Comparison of ENCODE assay signal across 8 mouse cellular contexts in genomic region chr17:72938026-72938795, GRCm38 (mm10). TPM values are rescaled to one million over a fixed set of nuclear protein-coding genes. Genes with fewer than 3 reads are reported as not detected.
DNase-seq lines count a peak whose midpoint lies in the region; ATAC-seq lines count a peak whose summit lies in the region.
"Had no signal": no experiment of that assay in that cellular context is flagged by ENCODE, and none has a peak within 500 bp of the region (broad histone marks: within the 10 kb centered on the region; RNA-seq: fewer than 3 reads in every experiment).

No protein-coding gene starts in this region.

- H3K9me3 ChIP-seq in limb, embryonic 12.5 days, result no peaks in the 10 kb centered on the region; the same call in 1 of the 2 replicates
- no peaks in the 10 kb centered on the region for H3K9me3 ChIP-seq in limb, embryonic 10.5 days (replicated peaks)
- no peaks in the 10 kb centered on the region for H3K9me3 ChIP-seq in embryonic facial prominence, embryonic 14.5 days (ENCODE audit: control insufficient read depth, low read length)
- H3K9me3 ChIP-seq in liver, embryonic 12.5 days (replicated peaks), result no peaks in the 10 kb centered on the region
- H3K9me3 ChIP-seq in hindbrain, embryonic 10.5 days, result peaks cover 8% of the 10 kb centered on the region; the same call in 1 of the 2 replicates

- no peak for DNase-seq in limb, embryonic 10.5 days (ENCODE audit: low spot score)
- no peak for DNase-seq in embryonic facial prominence, embryonic 14.5 days (ENCODE audit: low spot score)
- peak; percentile 52 to 59 for DNase-seq in heart, adult 9 months (ENCODE audit: low spot score in 2 of 2)
- DNase-seq in retina, adult 2 months (ENCODE audit: low read depth, low spot score), result peak; percentile 86
- DNase-seq in hindbrain, embryonic 10.5 days (ENCODE audit: low spot score), result no peak

- no peak overlapping the region for H3K4me3 ChIP-seq in limb, embryonic 12.5 days (replicated peaks)
- H3K4me3 ChIP-seq in limb, embryonic 10.5 days, result no peak overlapping the region
- H3K4me3 ChIP-seq in embryonic facial prominence, embryonic 14.5 days (ENCODE audit: low read depth, low read length), result no peak overlapping the region
- no peak overlapping the region for H3K4me3 ChIP-seq in liver, embryonic 12.5 days
- H3K4me3 ChIP-seq in hindbrain, embryonic 10.5 days, result no peak overlapping the region
- H3K4me3 ChIP-seq: neural tube, embryonic 12.5 days had no signal

- WGBS in limb, embryonic 12.5 days, result 64% methylated on average over 11 of the region's 11 CpGs
- WGBS in limb, embryonic 10.5 days, result 81% methylated on average over 11 of the region's 11 CpGs
- 76% methylated on average over 11 of the region's 11 CpGs for WGBS in embryonic facial prominence, embryonic 14.5 days
- 70% methylated on average over 11 of the region's 11 CpGs for WGBS in liver, embryonic 12.5 days (ENCODE audit: insufficient replicate concordance)
- 93% methylated on average over 11 of the region's 11 CpGs for WGBS in hindbrain, embryonic 10.5 days

- peaks cover 42% of the 10 kb centered on the region for H3K4me1 ChIP-seq in limb, embryonic 12.5 days (replicated peaks)
- peaks cover 36% of the 10 kb centered on the region for H3K4me1 ChIP-seq in limb, embryonic 10.5 days
- peaks cover 6% of the 10 kb centered on the region for H3K4me1 ChIP-seq in embryonic facial prominence, embryonic 14.5 days (ENCODE audit: control insufficient read depth, insufficient read depth, low read length)
- peaks cover 33% of the 10 kb centered on the region for H3K4me1 ChIP-seq in liver, embryonic 12.5 days
- H3K4me1 ChIP-seq in hindbrain, embryonic 10.5 days (replicated peaks), result peaks cover 25% of the 10 kb centered on the region

- H3K27ac ChIP-seq in limb, embryonic 12.5 days, result 0 out of 2 replicates have a peak overlapping the region, but pooled peaks have one; percentile 4
- no peak overlapping the region for H3K27ac ChIP-seq in limb, embryonic 10.5 days
- no peak overlapping the region for H3K27ac ChIP-seq in embryonic facial prominence, embryonic 14.5 days (replicated peaks; ENCODE audit: low read depth, low read length)
- no peak overlapping the region for H3K27ac ChIP-seq in liver, embryonic 12.5 days
- no peak overlapping the region for H3K27ac ChIP-seq in hindbrain, embryonic 10.5 days
- H3K27ac ChIP-seq: neural tube, embryonic 12.5 days had no signal

- H3K4me2 ChIP-seq in limb, embryonic 12.5 days, result no peak overlapping the region
- no peak overlapping the region for H3K4me2 ChIP-seq in embryonic facial prominence, embryonic 14.5 days (ENCODE audit: low read depth, low read length)
- H3K4me2 ChIP-seq in liver, embryonic 12.5 days, result no peak overlapping the region
- H3K4me2 ChIP-seq: neural tube, embryonic 12.5 days had no signal

- H3K27me3 ChIP-seq in limb, embryonic 12.5 days, result no peaks in the 10 kb centered on the region
- no peaks in the 10 kb centered on the region for H3K27me3 ChIP-seq in limb, embryonic 10.5 days (ENCODE audit: low read depth, poor library complexity, severe bottlenecking)
- H3K27me3 ChIP-seq in embryonic facial prominence, embryonic 14.5 days (replicated peaks; ENCODE audit: control insufficient read depth, insufficient read depth, low read length), result no peaks in the 10 kb centered on the region
- H3K27me3 ChIP-seq in liver, embryonic 12.5 days (replicated peaks), result no peaks in the 10 kb centered on the region
- no peaks in the 10 kb centered on the region for H3K27me3 ChIP-seq in hindbrain, embryonic 10.5 days (ENCODE audit: insufficient read depth, poor library complexity, severe bottlenecking)
- H3K27me3 ChIP-seq: neural tube, embryonic 12.5 days had no signal

- ATAC-seq in limb, embryonic 12.5 days (ENCODE audit: insufficient number of reproducible peaks, insufficient read depth, low FRiP score, low TSS enrichment, low read depth), result no peak
- ATAC-seq in embryonic facial prominence, embryonic 14.5 days (ENCODE audit: low read depth), result 0 out of 2 replicates have a peak, but pooled peaks have one; percentile 10
- ATAC-seq in liver, embryonic 12.5 days, result no peak

- H3K9ac ChIP-seq in limb, embryonic 12.5 days (replicated peaks), result no peak overlapping the region
- H3K9ac ChIP-seq in embryonic facial prominence, embryonic 14.5 days (ENCODE audit: low read depth, low read length), result no peak overlapping the region
- no peak overlapping the region for H3K9ac ChIP-seq in liver, embryonic 12.5 days
- H3K9ac ChIP-seq: neural tube, embryonic 12.5 days had no signal

- H3K36me3 ChIP-seq in limb, embryonic 12.5 days, result peaks cover 30% of the 10 kb centered on the region
- peaks cover 51% of the 10 kb centered on the region for H3K36me3 ChIP-seq in limb, embryonic 10.5 days
- H3K36me3 ChIP-seq in embryonic facial prominence, embryonic 14.5 days (ENCODE audit: control insufficient read depth, insufficient read depth, low read length), result peaks cover 28% of the 10 kb centered on the region
- H3K36me3 ChIP-seq in liver, embryonic 12.5 days, result peaks cover 12% of the 10 kb centered on the region
- peaks cover 92% of the 10 kb centered on the region for H3K36me3 ChIP-seq in hindbrain, embryonic 10.5 days

RNA-seq across cellular contexts. Expression of gene Lbh, which starts 20.1 kb away (rescaled TPM):
- 2.4 and 2.7 TPM in 2 replicates for polyA plus RNA-seq in limb, embryonic 12.5 days (2016; fragmentation: Nextera tagmentation; extraction: Ambion mirVana)
- polyA plus RNA-seq in limb, embryonic 10.5 days (2016; fragmentation: Nextera tagmentation; extraction: Ambion mirVana), result 1.9 and 2.0 TPM in 2 replicates
- 3.2 and 3.5 TPM in 2 replicates for polyA plus RNA-seq in embryonic facial prominence, embryonic 14.5 days (2014; fragmentation: Nextera tagmentation; extraction: Ambion mirVana)
- polyA plus RNA-seq in liver, embryonic 12.5 days (2016; fragmentation: Nextera tagmentation; extraction: Ambion mirVana), result 1.4 TPM in 2 replicates
- polyA plus RNA-seq in hindbrain, embryonic 10.5 days (2016; fragmentation: Nextera tagmentation; extraction: Ambion mirVana), result 2.4 and 2.6 TPM in 2 replicates

Comparison
In these comparisons a context has a peak if more than half of its experiments do, and no peak if none do; other contexts are left out.
1. DNase-seq: peak in heart, adult 9 months (2 of 2) and retina, adult 2 months (single experiment); none in limb, embryonic 10.5 days (single experiment), embryonic facial prominence, embryonic 14.5 days (single experiment) and hindbrain, embryonic 10.5 days (single experiment).